Mouse (Mus musculus) embryonic facial prominence, embryonic 14.5 days (tissue): ENCODE measurements at regions not wholly inside any gene's neighbourhood (a gene's known extent, or its start where the extent isn't known, plus 50 kb on each side); places are given as distances from the start of the nearest gene placed in this dataset.

ENCODE experiments used
- ATAC-seq: fragments of 200-750 bp; cut with Nextera tagmentation; 2 replicates; pipeline ENCODE4 v1.8.0; 2017; ENCODE audit warnings: low read depth, moderate number of reproducible peaks, moderate TSS enrichment
- DNase-seq: peaks from one replicate; pipeline ENCODE4 v3.0.0-alpha.2; 2015; ENCODE audit warnings: low spot score
- H3K27ac ChIP-seq: fragments of 300-500 bp; sonication (generic); replicated peaks from 2 replicates; pipeline ENCODE4 v1.5.1; 2014; ENCODE audit warnings: low read depth, mild to moderate bottlenecking, low read length, moderate library complexity
- H3K27me3 ChIP-seq: fragments of 300-500 bp; sonication (generic); replicated peaks from 2 replicates; pipeline ENCODE4 v1.6.1; 2014; ENCODE audit warnings: low read length; ENCODE audit not compliant: control insufficient read depth, insufficient read depth
- H3K36me3 ChIP-seq: fragments of 300-500 bp; sonication (generic); 2 replicates; pipeline ENCODE4 v1.6.1; 2014; ENCODE audit warnings: low read length, mixed read lengths; ENCODE audit not compliant: control insufficient read depth, insufficient read depth
- H3K4me1 ChIP-seq: fragments of 300-500 bp; sonication (generic); 2 replicates; pipeline ENCODE4 v1.6.1; 2014; ENCODE audit warnings: antibody characterized with exemption, low read length; ENCODE audit not compliant: control insufficient read depth, insufficient read depth
- H3K4me2 ChIP-seq: fragments of 300-500 bp; sonication (generic); 2 replicates; pipeline ENCODE4 v1.6.1; 2014; ENCODE audit warnings: low read depth, mild to moderate bottlenecking, low read length, moderate library complexity, mixed read lengths
- H3K4me3 ChIP-seq: fragments of 300-500 bp; sonication (generic); 2 replicates; pipeline ENCODE4 v1.5.1; 2014; ENCODE audit warnings: low read depth, mild to moderate bottlenecking, low read length
- H3K9ac ChIP-seq: fragments of 300-500 bp; sonication (generic); 2 replicates; pipeline ENCODE4 v1.6.1; 2014; ENCODE audit warnings: low read depth, mild to moderate bottlenecking, low read length, moderate library complexity, mixed read lengths
- H3K9me3 ChIP-seq: fragments of 300-500 bp; sonication (generic); 2 replicates; pipeline ENCODE4 v1.6.1; 2016; ENCODE audit warnings: low read length; ENCODE audit not compliant: control insufficient read depth
- WGBS: fragments of 180-500 bp; shearing (Covaris S2); extraction: QIAGEN DNeasy Blood & Tissue Kit; methylation state at CpG from one replicate; pipeline ENCODE4 v1.1.7; 2014; 5-methylcytosine and 5-hydroxymethylcytosine counted together

DNA sequence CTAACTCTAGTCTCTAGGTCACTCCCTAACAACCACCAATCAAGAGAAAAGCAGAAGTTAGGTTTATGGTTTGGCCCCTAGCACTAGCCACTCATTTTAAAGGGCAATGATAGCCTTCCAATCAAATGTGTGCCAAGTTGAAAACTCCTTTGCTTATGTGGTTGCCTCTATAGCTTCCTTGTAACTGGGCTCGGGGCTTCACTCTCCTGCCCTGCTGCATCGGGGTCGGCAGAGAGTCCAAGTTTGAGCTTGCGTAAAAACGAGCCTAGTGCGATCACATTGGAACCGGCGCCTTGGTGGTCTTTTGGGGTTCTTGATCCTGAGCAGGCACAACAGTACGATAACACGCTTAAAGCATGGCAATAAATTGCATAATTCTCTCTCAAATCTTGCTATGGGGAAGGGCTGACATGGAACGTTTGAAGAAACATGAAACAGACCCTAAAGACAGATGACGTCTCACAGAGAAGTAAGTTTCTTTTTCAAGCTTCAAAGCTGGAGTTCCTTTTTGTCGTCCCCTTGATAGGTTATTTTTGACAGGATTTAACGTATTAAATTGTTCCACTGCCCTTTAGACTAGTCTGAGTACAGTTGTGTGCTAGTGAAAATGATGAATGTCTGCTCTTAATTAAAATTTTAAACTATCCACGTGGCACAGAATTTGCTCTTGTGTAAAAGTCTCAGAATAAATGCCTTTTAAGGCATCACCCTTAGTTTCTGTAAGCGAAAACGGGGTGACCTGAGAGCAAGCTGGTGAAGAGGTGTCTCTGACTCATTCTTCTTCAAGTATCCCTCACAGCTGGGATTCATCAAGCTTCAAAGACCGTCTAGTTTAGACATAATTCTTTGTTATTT is 52.0 kb downstream of the 4930426L09Rik start:
- peak overlapping the region; percentile 26 for H3K4me2 ChIP-seq
- ATAC-seq (no peak), DNase-seq (peak; percentile 24)
- WGBS, result 46% methylated on average over 18 of the region's 18 CpGs
- H3K4me1 ChIP-seq, result 0 out of 2 replicates have a peak, but pooled peaks cover 3% of the 10 kb centered on the region
- H3K36me3 ChIP-seq, result no peaks in the 10 kb centered on the region
- no peaks in the 10 kb centered on the region; the same call in 1 of the 2 replicates for H3K27me3 ChIP-seq
- 0 out of 2 replicates have a peak overlapping the region, but pooled peaks have one; percentile 5 for H3K4me3 ChIP-seq
- no peak overlapping the region for H3K27ac ChIP-seq
- no peaks in the 10 kb centered on the region for H3K9me3 ChIP-seq
- H3K9ac ChIP-seq, result 0 out of 2 replicates have a peak overlapping the region, but pooled peaks have one; percentile 8

DNA sequence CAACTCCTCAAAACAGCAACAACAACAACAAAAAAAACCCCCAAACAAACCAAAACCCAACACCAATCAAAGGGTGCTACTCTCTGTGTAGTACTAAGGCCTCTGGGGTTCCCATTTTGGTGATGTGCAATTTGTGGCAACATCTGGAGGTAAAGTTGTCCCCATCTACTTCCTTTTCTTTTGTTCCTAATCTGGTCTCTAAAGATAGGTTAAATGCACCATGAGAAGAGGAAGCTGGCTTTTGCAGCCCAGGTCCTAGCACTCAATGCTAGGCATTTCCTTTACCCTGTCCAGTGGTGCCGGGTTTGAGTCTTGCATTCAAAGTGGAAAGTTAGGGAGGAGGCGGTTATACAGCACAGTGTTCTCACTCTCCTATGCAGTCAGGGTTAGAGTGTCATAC is 57.4 kb downstream of the 4930426L09Rik start:
- no peaks in the 10 kb centered on the region for H3K9me3 ChIP-seq
- 84% methylated on average over 2 of the region's 2 CpGs for WGBS
- no peak for DNase-seq
- H3K36me3 ChIP-seq, result no peaks in the 10 kb centered on the region
- no peaks in the 10 kb centered on the region for H3K27me3 ChIP-seq
- H3K4me3 ChIP-seq, result no peak overlapping the region
- no peak for ATAC-seq
- no peak overlapping the region for H3K9ac ChIP-seq
- 0 out of 2 replicates have a peak, but pooled peaks cover under 1% of the 10 kb centered on the region for H3K4me1 ChIP-seq
- H3K27ac ChIP-seq, result no peak overlapping the region
- H3K4me2 ChIP-seq, result no peak overlapping the region

DNA sequence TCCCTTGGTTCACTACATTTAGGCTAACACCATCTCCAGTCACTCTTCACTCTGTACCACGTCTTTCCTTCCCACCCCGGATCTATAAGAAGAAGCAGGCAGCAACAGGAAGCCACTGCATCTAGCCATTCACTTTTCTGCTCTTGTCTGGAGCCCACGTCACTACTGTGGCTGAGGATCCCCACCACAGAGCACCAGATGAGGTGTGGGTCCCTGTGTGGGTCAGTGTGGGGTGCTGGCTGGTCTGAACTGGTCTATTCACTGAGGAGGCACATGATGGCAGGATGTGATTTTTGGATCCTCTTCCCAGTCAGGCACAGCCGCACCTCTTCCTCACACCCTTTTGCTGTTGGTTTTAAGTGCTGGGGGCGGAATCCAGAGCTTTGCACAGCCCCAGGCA is 59.7 kb downstream of the 4930426L09Rik start:
- Histone ChIP-seq H3K4me1 (no peaks in the 10 kb centered on the region), H3K27me3 (no peaks in the 10 kb centered on the region), H3K4me2 (no peak overlapping the region), H3K9me3 (no peaks in the 10 kb centered on the region), H3K27ac (no peak overlapping the region), H3K36me3 (no peaks in the 10 kb centered on the region), H3K4me3 (no peak overlapping the region), H3K9ac (no peak overlapping the region)
- no peak for DNase-seq
- 67% methylated on average over 5 of the region's 5 CpGs for WGBS
- ATAC-seq, result no peak

DNA sequence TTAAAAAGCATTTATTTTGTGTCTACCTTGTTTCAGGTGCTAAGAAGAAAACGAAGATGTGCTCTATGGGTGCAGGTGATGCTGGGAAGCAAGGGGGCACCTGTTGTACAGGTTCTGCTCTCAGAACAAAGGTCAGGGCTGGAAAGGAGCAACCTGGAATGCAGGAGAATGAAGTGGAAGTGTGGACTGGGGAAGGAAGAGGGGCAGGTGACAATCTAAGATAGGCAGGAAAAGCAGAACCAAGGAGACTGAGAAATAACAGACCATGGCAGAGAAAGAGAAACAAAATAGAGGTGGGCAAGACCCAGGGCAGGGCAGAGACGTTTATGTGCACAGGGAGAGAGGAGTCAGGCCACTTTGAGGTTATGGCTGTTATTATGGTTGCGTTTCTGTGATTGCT is 60.6 kb downstream of the 4930426L09Rik start:
- no peaks in the 10 kb centered on the region for H3K27me3 ChIP-seq
- no peak overlapping the region for H3K9ac ChIP-seq
- no peak overlapping the region for H3K4me3 ChIP-seq
- ATAC-seq (no peak), DNase-seq (no peak)
- no peaks in the 10 kb centered on the region for H3K4me1 ChIP-seq
- no peak overlapping the region for H3K27ac ChIP-seq
- no peaks in the 10 kb centered on the region for H3K36me3 ChIP-seq
- H3K4me2 ChIP-seq, result no peak overlapping the region
- WGBS, result 83% methylated on average over 3 of the region's 3 CpGs
- no peaks in the 10 kb centered on the region for H3K9me3 ChIP-seq

DNA sequence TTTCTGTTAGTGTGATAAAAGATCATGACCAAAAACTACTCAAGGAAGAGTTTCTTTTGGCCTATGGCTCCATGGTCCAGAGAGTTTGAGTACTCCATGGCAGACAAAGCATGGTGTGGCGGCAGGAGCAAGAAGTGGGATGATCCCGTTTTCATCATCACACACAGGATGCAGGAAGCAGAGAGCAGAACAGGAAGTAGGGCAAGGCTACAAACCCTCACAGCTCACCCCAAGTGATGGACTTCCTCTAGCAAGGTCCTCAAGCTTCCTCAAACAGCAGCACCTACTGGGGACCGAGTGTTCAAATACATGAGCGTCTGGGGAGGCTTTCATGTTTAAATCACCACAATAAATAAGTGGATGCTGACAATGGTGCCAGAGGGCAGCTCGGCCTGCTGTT is 61.1 kb downstream of the 4930426L09Rik start:
- no peaks in the 10 kb centered on the region for H3K9me3 ChIP-seq
- ATAC-seq, result no peak
- no peak for DNase-seq
- no peak overlapping the region for H3K9ac ChIP-seq
- no peak overlapping the region for H3K4me2 ChIP-seq
- no peaks in the 10 kb centered on the region for H3K36me3 ChIP-seq
- H3K4me3 ChIP-seq, result no peak overlapping the region
- H3K27me3 ChIP-seq, result no peaks in the 10 kb centered on the region
- 70% methylated on average over 5 of the region's 5 CpGs for WGBS
- no peak overlapping the region for H3K27ac ChIP-seq
- no peaks in the 10 kb centered on the region for H3K4me1 ChIP-seq

DNA sequence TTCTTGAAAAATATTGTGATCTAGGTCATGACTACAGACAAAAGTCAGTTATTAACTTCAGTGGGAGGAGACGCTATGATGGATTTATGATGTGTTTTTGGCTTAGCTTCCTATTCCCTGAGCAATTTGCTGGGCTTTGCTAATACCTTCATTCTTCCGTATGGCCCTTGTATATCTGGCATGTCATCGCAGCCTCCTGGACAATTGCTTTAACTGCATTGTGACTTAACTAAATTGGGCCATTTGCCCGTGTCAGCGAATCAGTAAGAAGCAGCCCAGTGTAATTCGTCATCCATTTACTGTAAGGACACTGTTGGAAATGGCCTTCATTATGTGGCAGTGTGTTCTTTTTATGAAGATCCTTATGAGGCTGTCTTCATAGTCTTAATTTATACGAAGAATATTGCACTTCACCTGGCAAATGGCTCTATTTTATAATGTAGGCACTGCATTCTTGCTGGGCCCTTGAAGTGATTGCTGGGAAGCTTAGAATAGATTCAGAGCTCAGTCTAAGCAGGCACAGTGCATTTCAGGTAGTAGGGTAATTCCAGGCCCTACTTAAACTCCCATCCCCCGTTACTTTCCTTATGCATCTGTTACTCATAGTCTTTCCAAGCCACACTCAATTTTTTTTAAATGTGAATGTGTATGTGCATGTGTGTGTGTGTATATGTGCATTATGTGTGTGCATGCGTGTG is 62.2 kb downstream of the 4930426L09Rik start:
- no peak overlapping the region for H3K27ac ChIP-seq
- H3K4me3 ChIP-seq, result no peak overlapping the region
- WGBS, result 73% methylated on average over 9 of the region's 9 CpGs
- no peaks in the 10 kb centered on the region for H3K9me3 ChIP-seq
- no peak overlapping the region for H3K4me2 ChIP-seq
- no peaks in the 10 kb centered on the region for H3K27me3 ChIP-seq
- H3K36me3 ChIP-seq, result no peaks in the 10 kb centered on the region
- H3K9ac ChIP-seq, result no peak overlapping the region
- DNase-seq, result no peak
- ATAC-seq, result no peak
- no peaks in the 10 kb centered on the region for H3K4me1 ChIP-seq

DNA sequence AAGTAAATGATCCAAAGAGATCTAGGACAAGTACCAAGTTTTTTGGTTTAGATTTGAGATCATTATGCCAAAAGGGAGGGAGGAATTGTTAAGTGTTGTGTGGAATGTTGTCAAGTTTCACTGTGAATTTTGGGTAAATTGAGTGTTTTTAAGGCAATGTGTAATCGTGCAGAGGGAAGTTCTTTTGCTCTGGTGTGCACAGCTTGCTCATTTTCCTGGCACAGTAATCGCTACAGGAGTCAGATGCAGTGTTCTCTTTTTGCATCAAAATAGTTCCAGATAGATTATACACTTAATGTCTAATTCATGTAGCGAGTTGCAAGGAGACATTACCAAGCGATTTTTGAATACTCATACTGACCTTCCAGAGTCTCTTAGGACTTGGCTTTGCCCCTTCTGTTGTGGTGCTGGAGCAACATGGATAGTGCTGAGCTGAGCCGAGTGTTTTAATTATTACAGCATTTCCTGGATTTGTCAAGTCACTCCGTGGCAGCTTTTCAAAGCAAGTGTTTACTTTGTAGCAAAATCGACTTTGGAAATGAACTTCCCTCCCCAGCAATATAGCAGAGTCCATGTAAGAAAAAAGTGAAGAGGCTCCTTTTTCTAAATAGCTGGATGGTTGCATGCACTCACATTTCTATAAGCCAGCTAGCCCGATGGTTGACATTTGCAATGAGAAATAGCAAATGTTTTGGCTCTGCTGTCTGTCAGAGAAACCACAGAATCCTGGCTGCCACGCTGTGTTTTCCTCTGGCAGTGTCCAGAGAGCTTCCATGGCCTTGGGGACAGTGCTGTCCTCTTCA is 66.6 kb downstream of the 4930426L09Rik start:
- Histone ChIP-seq H3K4me2 (peak overlapping the region; percentile 26; the same call in 1 of the 2 replicates), H3K4me1 (no peaks in the 10 kb centered on the region), H3K27ac (no peak overlapping the region), H3K36me3 (no peaks in the 10 kb centered on the region), H3K9me3 (no peaks in the 10 kb centered on the region), H3K9ac (no peak overlapping the region), H3K4me3 (no peak overlapping the region), H3K27me3 (no peaks in the 10 kb centered on the region)
- 40% methylated on average over 9 of the region's 9 CpGs for WGBS
- DNase-seq (peak; percentile 48), ATAC-seq (no peak)

DNA sequence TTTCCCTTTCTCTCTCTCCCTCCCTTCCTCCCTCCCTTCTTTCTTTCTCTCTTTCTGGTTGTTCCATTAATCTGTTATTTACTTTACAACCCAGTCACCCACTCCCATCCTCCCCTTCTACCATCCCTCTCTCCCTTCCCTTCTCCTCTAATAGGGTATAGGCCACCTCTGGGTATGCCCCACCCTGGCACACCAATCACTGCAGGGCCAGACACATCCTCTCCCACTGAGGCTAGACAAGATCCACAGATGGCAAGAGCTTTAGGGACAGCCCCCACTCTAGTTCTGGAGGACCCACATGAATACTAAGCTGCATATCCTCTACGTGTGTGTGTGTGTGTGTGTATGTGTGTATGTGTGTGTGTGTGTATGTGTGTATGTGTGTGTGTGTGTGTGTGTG is 67.4 kb downstream of the 4930426L09Rik start:
- DNase-seq, result no peak
- ATAC-seq, result no peak
- Histone ChIP-seq H3K4me3 (no peak overlapping the region), H3K4me2 (no peak overlapping the region), H3K36me3 (no peaks in the 10 kb centered on the region), H3K9me3 (no peaks in the 10 kb centered on the region), H3K27ac (no peak overlapping the region), H3K4me1 (no peaks in the 10 kb centered on the region), H3K27me3 (no peaks in the 10 kb centered on the region), H3K9ac (no peak overlapping the region)
- WGBS, result 78% methylated on average over 1 of the region's 1 CpGs
